Mouse (Mus musculus): Measurements from ENCODE around the gene Atp8a2. TPM values are rescaled to one million over a fixed set of nuclear protein-coding genes. Genes with fewer than 3 reads are reported as not detected.
"Not testable (repeated sequence)": the region's sequence is repeated elsewhere in the genome, so short reads cannot be mapped to it uniquely, and the experiment has no call there.

The Atp8a2 gene
- total and polyA plus RNA-seq, 2 experiments from 2014 or later: 43.0 to 81.7 TPM

DNA sequence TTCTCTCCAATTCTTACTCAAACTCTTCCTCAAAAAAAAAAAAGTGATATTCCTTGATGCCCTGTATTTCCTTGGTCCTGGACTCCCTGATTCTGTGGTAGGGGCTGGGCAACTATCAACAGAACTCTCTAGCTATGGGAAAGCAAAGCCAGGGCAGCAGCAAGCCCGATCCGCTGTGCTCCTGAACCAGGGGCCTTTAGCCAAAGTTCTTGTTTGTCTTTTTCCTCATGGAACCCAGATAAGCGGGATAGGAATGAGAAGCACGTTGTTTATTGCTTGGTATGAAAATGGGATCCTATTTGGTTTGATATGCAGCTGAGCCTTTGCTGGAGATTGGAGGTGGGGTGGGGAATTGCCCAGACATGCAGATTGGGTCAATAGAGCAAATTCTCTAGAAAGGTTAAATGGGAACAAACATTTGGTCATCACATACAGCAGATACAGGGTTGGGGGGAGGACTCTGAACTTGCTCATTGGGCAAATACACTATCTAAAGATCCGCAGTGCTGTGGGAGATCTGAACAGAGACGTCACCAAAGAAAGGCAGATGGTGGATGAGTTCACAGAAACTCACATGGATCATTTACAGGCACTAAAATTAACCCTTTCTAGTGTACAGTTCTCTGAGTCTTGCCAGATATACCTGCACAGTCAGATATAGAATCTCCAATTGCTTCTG is 353.6 kb downstream of the Atp8a2 start:
- TF ChIP-seq CTCF (IDR thresholded peaks at IDR 0.05): no peak
- no peak overlapping the region for H3K4me2 ChIP-seq (ENCODE audit: low read depth, low read length, poor library complexity, severe bottlenecking)
- 91% methylated on average over 6 of the region's 6 CpGs for WGBS
- no peaks in the 10 kb centered on the region for H3K27me3 ChIP-seq (ENCODE audit: insufficient read depth, low read length)
- no peak overlapping the region for H3K4me3 ChIP-seq (ENCODE audit: low read depth, low read length)
- DNase-seq (ENCODE audit: low spot score) (no peak), ATAC-seq (ENCODE audit: low FRiP score) (no peak)
- H3K9ac ChIP-seq (replicated peaks; ENCODE audit: low read length, poor library complexity, severe bottlenecking): no peak overlapping the region
- no peaks in the 10 kb centered on the region for H3K9me3 ChIP-seq (ENCODE audit: low read length)
- no peaks in the 10 kb centered on the region for H3K36me3 ChIP-seq (ENCODE audit: insufficient read depth, low read length)
- H3K4me1 ChIP-seq (ENCODE audit: insufficient read depth, low read length): peaks cover 3% of the 10 kb centered on the region; the same call in 1 of the 2 replicates
- no peak overlapping the region for H3K27ac ChIP-seq (ENCODE audit: low read depth, low read length)

DNA sequence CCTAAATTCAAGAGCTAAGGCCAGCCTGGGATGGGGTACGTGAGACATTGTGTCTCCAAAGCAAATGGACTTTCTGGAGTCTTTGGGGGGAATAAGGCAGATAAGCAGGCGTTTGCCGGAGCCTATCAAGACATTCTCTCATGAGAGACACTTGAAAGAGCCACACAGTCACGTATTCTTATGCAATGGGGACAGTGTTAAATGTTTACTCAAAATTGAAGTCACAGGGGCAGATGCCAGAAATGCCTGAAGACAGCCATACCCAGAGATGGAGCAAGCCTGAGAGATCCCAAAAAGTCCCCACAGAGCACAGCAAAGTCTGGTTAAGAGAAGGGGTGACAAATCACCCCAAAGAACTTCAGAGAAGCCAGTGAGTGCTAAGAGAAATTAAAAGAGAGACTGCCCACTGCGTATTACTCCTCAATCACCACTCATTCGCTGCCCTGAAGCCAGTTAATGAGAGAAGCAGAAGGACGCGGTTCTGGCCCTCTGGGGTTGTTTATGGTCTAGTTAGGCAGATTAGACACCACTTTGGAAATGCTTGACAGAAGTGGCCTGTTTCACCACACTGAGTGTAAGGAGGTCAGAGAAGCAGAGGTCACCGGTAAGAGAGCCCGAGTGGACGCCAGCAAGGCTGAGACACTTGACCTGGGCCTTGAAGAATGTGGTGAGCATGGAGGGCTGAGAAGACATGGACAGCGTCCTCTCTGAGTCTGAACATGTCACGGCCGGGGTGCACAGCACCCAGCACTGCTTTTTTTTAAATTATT is 356.8 kb downstream of the Atp8a2 start:
- WGBS: 87% methylated on average over 14 of the region's 14 CpGs

GRCm38 (mm10) chr14:59838446-59839259 is 358.3 kb downstream of the Atp8a2 start:
- H3K4me1 ChIP-seq (ENCODE audit: insufficient read depth, low read length); H3K27me3 ChIP-seq (ENCODE audit: insufficient read depth, low read length); H3K4me3 ChIP-seq (ENCODE audit: low read depth, low read length); H3K9me3 ChIP-seq (ENCODE audit: low read length); H3K9ac ChIP-seq (replicated peaks; ENCODE audit: low read length, poor library complexity, severe bottlenecking); H3K27ac ChIP-seq (ENCODE audit: low read depth, low read length); H3K36me3 ChIP-seq (ENCODE audit: insufficient read depth, low read length); H3K4me2 ChIP-seq (ENCODE audit: low read depth, low read length, poor library complexity, severe bottlenecking); DNase-seq (ENCODE audit: low spot score): not testable (repeated sequence)
- WGBS: 86% methylated on average over 1 of the region's 3 CpGs
- peak; percentile 76 for ATAC-seq (ENCODE audit: low FRiP score)

More for the DNA sequence above, 356.8 kb downstream of the Atp8a2 start:
- Histone ChIP-seq H3K4me1 (ENCODE audit: insufficient read depth, low read length) (no peaks in the 10 kb centered on the region), H3K27me3 (ENCODE audit: insufficient read depth, low read length) (no peaks in the 10 kb centered on the region), H3K9ac (replicated peaks; ENCODE audit: low read length, poor library complexity, severe bottlenecking) (no peak overlapping the region), H3K4me2 (ENCODE audit: low read depth, low read length, poor library complexity, severe bottlenecking) (no peak overlapping the region), H3K4me3 (ENCODE audit: low read depth, low read length) (no peak overlapping the region), H3K27ac (ENCODE audit: low read depth, low read length) (no peak overlapping the region), H3K36me3 (ENCODE audit: insufficient read depth, low read length) (no peaks in the 10 kb centered on the region), H3K9me3 (ENCODE audit: low read length) (no peaks in the 10 kb centered on the region)
- ATAC-seq (ENCODE audit: low FRiP score): no peak
- TF ChIP-seq CTCF (IDR thresholded peaks at IDR 0.05): no peak
- DNase-seq (ENCODE audit: low spot score): no peak

GRCm38 (mm10) chr14:59837691-59838241 is 359.2 kb downstream of the Atp8a2 start:
- ATAC-seq (ENCODE audit: low FRiP score): peak; percentile 79
- not testable (repeated sequence) for H3K27me3 ChIP-seq (ENCODE audit: insufficient read depth, low read length); DNase-seq (ENCODE audit: low spot score); H3K4me2 ChIP-seq (ENCODE audit: low read depth, low read length, poor library complexity, severe bottlenecking); H3K9ac ChIP-seq (replicated peaks; ENCODE audit: low read length, poor library complexity, severe bottlenecking); H3K4me3 ChIP-seq (ENCODE audit: low read depth, low read length); H3K36me3 ChIP-seq (ENCODE audit: insufficient read depth, low read length); H3K4me1 ChIP-seq (ENCODE audit: insufficient read depth, low read length); H3K9me3 ChIP-seq (ENCODE audit: low read length)
- WGBS: no CpG with 5 or more reads among the region's 3 CpGs
- H3K27ac ChIP-seq (ENCODE audit: low read depth, low read length): peak overlapping the region; percentile 51; the same call in 1 of the 2 replicates

- no peak for TF ChIP-seq CTCF (IDR thresholded peaks at IDR 0.05)
- Histone ChIP-seq H3K27me3 (ENCODE audit: insufficient read depth, low read length) (no peaks in the 10 kb centered on the region), H3K36me3 (ENCODE audit: insufficient read depth, low read length) (no peaks in the 10 kb centered on the region), H3K4me3 (ENCODE audit: low read depth, low read length) (no peak overlapping the region), H3K27ac (ENCODE audit: low read depth, low read length) (peak overlapping the region; percentile 51), H3K9ac (replicated peaks; ENCODE audit: low read length, poor library complexity, severe bottlenecking) (no peak overlapping the region), H3K4me1 (ENCODE audit: insufficient read depth, low read length) (no peaks in the 10 kb centered on the region), H3K9me3 (ENCODE audit: low read length) (no peaks in the 10 kb centered on the region), H3K4me2 (ENCODE audit: low read depth, low read length, poor library complexity, severe bottlenecking) (no peak overlapping the region)
- no peak for DNase-seq (ENCODE audit: low spot score)
- WGBS: 33% methylated on average over 10 of the region's 10 CpGs
- ATAC-seq (ENCODE audit: low FRiP score): peak; percentile 35
These were observed 360.0 kb downstream of the Atp8a2 start for GRCm38 (mm10) chr14:59836876-59837543.
